Mouse (Mus musculus): ENCODE measurements around the gene Ppan.

Gene Ppan

GRCm38 (mm10) chr9:20879097-20879792 is 8.7 kb upstream of the Ppan start, which contains the start of gene Angptl6:
Gene Angptl6, minus strand, starts transcription at chr9:20879727.
- DNase-seq (ENCODE audit: low spot score), result peak; percentile 7

DNA sequence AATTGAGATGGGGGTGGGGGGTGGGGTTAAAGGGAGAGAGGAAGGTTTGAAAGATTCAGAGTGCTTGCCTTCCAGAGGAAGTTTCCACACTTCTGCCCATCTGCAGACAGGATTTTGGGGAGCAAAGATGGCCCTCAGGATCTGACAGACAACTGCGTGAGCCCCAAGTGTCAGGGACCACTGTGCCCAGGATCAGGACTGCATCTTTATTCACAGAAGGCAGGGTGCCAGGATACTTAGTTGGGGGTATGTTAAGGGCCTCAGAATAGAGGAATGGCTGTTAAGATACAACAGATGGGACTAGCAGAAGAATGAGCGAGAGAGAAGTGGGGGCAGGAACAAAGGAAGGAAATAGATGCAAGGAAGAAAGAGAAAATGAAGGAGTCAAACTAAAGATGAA is 1.4 kb upstream of the Ppan start:
- no peak for DNase-seq (ENCODE audit: low spot score)

DNA sequence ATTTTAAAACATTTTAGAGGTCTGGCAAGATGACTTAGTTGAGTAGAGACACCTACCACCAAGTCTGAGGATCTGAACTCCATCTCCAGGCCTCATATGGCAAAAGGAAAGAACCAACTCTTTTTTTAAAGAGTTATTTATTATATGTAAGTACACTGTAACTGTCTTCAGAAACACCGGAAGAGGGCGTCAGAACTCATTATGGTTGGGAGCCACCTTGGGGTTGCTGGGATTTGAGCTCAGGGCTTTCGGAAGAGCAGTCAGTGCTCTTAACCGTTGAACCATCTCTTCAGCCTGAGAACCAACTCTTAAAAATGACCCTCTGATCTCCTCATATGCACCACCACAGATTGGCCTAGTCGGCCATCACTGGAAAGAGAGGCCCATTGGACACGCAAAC is 784 bp upstream of the Ppan start:
- no peak for DNase-seq (ENCODE audit: low spot score)

DNA sequence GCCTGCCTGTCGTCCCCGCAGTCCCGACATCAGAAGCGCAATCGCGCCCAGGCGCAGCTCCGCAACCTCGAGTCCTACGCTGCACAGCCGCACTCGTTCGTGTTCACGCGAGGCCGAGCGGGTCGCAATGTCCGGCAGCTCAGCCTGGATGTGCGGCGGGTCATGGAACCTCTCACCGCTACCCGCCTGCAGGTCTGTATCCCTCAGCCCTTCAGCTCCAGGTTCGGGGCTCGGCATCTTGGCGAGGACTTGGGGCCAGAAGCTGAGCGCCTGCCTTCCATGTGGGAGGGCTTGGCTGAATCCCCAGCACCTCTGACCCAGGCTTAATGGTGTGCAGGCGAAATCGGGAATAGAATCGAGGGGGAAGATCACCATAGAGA is 401 bp downstream of the Ppan start:
- no peak for DNase-seq (ENCODE audit: low spot score)

DNA sequence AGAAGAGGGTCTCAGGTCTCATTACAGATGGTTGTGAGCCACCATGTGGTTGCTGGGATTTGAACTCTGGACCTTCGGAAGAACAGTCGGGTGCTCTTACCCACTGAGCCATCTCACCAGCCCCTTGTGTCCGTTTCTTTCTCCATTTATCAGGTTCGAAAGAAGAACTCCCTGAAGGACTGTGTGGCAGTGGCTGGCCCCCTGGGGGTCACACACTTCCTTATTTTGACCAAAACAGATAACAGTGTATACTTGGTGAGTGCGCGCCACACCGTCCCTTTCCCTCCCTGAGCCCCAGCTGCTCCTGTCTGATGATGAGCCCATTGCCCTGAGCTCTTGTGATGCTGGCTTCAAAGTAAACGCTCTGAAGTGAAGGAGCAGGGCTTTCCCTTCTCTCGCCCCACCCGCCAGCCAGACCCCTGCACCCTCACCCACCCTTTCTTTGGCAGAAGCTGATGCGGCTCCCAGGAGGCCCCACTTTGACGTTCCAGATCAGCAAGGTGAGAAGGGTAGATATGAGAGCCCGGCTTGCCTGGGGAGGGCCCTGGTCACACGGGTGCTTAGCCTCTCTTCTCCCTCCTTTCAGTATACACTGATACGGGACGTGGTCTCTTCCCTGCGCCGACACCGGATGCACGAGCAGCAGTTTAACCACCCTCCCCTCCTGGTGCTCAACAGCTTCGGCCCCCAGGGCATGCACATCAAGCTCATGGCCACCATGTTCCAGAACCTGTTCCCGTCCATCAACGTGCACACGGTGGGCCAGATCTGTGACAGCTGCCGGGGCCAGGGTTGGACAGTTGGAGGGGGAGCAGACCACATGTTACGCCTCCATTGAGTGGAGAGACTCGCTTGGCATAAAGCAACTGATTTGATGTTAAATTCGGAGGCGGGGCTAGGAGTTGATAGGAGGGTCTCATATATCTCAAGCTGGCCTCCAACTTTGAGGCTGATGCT is 1.5 kb downstream of the Ppan start:
- no peak for DNase-seq (ENCODE audit: low spot score)

DNA sequence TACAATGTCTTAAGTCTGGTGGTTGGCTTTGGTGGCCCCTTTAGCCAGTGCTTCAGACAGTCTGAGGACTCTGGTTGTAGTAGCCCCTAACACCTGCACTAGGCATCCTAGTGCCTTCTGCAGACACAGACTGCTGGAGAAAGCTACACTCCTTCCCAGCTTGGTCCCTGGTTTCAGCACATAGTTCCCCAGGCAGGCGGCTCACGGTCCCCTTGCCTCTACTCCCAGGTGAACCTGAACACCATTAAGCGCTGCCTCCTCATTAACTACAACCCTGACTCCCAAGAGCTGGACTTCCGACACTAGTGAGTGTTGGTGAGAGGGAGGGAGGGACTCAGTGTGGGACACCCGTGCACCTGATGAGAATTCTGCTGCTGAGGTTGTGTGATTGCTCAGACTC is 2.4 kb downstream of the Ppan start:
- DNase-seq (ENCODE audit: low spot score), result no peak

DNA sequence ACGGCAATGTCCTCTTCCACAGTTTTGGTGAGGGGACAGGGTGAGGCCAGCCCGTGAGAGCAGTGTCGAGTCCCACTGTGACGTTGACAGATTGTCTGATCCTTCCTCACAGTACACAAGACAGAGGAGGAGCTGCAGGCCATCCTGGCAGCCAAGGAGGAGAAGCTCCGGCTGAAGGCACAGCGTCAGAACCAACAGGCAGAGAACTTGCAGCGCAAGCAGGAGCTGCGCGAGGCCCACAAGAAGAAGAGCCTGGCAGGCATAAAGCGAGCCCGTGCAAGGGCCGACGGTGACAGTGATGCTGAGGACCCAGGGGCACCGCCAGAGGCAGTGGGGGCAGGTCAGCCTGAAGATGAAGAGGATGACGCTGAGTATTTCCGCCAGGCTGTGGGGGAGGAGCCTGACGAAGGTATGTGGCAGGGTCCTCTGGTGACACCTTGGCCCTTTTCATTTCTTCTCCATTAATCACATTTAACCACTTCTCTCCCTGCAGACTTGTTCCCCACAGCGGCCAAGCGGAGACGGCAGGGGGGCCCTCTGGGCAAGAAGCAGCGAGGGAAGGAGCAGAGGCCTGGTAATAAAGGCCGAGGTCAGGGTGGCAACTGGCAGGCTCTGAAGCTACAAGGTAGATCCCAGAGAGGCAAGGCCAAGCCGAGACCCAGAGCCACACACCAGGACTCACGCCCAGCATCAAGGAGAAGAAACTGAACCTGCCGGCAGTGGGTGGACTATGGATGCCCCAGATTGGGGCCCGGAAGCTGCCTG is 3.5 kb downstream of the Ppan start:
- no peak for DNase-seq (ENCODE audit: low spot score)

DNA sequence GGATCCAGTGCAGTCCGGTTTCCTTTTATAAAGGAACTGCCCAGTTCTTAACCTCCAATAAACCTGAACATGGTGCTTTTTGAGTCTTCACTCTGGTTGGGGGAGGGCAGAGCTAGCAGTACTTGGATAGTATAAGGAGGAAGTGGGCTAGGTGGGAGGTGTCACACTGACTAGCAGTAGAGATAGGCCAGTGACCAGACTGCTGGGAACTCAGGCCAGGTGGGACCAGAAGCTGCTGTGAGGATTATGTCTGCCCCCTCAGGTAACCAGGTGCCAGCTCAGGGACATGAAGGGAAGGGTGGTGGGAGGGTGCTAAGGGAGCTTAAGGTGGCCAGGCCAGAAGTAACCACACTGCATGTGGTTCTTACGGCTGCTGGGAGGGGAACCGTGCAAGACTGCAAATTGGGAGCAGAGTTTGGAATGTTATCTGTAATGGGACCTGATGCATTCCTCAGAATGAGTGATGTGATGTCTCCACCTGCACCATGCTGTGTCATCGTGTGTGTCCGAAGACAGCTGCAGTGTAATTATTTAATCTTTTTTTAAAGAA is 4.2 kb downstream of the Ppan start:
- DNase-seq (ENCODE audit: low spot score), result no peak

DNA sequence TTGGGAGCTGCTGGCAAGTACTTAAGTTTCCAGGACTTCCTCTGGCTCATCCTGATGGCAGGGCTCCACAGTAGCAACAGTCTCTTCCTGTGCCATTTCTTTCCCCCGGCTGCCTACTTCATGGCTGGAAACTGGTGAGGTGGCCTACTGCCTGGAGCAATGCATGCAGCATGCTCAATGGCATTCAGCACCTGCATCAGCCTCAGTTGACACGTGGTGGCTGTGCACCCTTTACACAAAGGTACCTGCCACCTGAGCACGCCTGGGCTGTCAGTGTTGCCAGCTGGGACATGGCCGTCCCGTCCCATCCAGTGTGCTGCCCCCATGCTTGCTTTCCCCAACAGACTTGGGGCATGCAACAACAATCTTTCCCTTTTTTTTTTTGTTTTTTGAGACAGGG is 5.1 kb downstream of the Ppan start:
- no peak for DNase-seq (ENCODE audit: low spot score)

DNA sequence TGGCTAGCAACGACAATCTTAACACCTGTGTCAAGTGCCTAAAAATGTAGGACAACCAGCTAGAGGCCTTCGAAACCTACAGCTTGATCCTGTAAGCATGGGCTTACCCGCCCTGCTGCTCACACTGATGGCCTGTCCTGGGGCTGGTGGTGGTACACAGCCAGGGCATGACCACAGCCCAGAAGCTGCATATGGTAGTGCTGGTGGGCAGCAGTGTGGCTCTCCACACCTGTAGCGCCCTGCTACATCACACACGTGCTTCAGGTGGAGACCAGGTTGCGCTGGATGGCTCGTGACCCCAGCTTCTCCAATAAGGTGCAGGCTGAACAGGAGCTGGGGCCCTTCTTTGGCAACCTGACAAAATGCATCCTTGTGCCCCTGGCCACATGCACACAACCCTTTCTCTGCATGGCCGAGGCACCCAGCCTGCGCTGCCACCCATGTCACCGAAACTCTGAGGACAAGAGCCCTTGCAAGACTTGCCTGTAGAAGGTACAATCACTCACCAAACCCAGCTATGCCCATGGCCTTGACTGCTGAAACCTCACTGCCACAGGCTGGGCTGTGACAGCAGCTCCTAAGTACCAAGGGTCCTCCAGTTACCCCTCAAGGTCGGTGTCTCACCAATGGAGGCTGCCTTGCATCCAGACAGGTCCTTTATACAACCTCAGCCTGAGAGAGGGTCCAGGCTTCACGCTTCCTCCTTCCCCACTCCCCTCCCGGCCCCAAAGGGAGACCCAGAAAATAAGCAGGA is 5.8 kb downstream of the Ppan start:
- DNase-seq (ENCODE audit: low spot score), result no peak

- DNase-seq (ENCODE audit: low spot score), result no peak
Observed at GRCm38 (mm10) chr9:20894629-20895028, 6.7 kb downstream of the Ppan start.

- no peak for DNase-seq (ENCODE audit: low spot score)
Observed at GRCm38 (mm10) chr9:20895382-20895781, 7.4 kb downstream of the Ppan start.

- DNase-seq (ENCODE audit: low spot score), result no peak
Observed at GRCm38 (mm10) chr9:20897736-20898510, 9.9 kb downstream of the Ppan start.

- DNase-seq (ENCODE audit: low spot score), result peak; percentile 89
Observed at GRCm38 (mm10) chr9:20898511-20899073, 10.6 kb downstream of the Ppan start, which contains the start of gene Eif3g. Gene Eif3g, minus strand, starts transcription at chr9:20898623.

DNA sequence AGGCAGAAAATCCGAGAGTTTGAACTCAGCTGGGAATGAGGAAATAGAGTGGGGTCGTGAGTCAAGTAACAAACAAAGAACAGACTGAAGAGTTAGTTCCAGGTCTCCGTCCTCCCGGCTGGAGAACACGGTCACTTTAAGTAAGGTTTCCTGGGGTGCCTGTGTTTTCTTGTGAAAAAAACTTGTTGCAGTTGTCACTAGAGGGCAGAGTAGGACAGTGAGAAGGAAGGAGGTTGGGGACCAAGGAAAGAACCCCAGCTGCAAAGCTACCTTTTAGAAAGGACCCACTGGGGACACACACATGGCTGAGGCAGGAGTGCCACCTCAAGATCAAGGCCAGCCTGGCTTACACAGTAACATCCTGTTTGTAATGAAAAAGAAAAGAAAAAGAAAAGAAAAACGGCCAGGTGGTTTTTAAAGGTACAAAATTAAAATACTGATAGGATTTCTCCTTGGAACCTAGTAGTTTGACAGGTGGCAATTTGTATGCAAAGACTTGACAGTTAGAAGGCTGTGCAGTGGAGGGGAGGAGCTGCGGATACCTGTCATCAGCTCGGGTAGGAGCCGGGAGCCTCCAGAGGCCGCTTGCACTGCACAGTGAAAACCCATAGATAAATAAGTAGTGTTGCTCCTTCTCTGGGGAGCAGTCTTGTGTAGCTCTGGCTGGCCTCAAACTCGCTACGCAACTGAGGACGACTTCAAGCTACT is 13.6 kb downstream of the Ppan start:
- DNase-seq (ENCODE audit: low spot score), result no peak

DNA sequence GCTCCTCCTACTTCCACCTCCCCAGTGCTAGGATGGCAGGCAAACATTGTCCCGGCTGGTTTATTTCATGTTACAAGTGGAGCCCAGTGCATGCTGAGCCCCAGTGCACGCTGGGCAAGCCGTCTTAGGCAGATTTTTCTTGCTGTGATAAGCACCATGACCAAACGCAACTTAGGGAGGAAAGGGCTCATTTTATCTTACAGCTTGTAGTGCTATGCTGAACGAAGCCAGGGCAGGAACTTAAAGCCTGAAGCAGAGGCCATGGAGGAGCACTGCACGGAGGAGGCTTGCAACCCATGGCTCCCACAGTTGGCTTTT is 14.2 kb downstream of the Ppan start:
- DNase-seq (ENCODE audit: low spot score), result no peak

DNA sequence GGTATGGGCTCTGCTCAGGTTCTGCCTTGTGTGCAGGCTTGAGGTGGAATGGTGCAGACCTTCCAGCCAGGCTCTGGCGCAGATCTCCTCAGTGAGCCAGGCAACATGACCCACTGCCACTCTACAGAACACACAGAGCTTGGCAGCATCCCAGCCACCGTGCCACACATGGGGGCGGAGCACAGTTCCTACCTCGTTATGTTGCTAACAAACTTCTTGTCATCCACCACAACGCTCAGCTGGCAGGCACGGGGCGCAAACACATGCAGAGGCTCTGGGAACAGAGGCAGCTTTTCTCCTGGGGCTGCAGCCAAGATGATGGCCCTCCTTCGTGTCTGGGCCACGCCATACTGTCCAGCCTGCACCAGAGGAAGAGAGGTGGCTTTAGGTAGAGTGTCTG is 22.0 kb downstream of the Ppan start:
- no peak for DNase-seq (ENCODE audit: low spot score)

DNA sequence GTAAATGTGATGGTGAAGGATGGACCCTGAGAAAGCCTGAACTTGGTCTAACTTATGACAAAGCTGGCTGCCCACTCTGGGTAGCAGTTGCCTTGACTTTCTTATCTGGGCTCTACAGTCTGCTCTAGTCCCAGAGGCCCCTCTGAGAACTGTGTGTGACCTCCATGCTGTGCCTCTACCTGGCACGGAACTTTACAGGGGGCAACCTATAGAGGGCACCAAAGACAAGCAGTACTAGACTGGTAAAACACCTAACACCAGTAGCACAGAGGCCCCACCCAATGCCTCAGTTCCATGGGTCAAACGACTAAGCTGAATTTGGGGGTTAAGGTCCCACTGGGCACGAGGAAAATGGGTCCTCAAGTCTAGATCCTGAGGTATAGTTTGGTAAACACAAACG is 28.2 kb downstream of the Ppan start:
- no peak for DNase-seq (ENCODE audit: low spot score)

DNA sequence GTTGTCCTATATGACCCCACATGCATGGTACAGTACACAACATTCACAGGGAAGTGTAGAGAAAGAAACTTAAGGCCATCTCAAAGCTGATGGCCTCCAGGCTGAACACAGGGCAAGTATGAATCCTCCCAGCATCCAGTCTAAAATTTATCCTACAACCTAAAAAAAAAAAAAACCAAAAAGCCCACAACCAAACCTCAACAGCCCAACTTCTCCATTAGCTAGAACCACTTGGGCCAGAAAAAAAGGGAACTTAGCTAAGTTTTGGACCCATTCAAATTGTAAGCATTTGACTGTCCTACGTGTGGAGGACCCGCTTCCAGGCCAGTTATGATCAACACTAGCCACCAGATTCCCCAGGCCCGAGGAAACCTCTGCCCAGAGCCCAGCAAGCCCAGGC is 35.3 kb downstream of the Ppan start:
- DNase-seq (ENCODE audit: low spot score), result no peak
